Mouse (Mus musculus) myocyte (in vitro differentiated cells): ENCODE data around the gene Midn.

Experiments
- CEBPB ChIP-seq: IDR thresholded peaks from 2 replicates; pipeline ENCODE4 v1.6.1; 2011; ENCODE audit warnings: mild to moderate bottlenecking, moderate library complexity; ENCODE audit not compliant: poor library complexity, insufficient read depth, severe bottlenecking
- E2F4 ChIP-seq: IDR thresholded peaks from one replicate; pipeline ENCODE4 v1.6.1; 2011; ENCODE audit warnings: mild to moderate bottlenecking, control low read depth, moderate library complexity; ENCODE audit not compliant: insufficient read depth
- MAX ChIP-seq: IDR thresholded peaks from one replicate; pipeline ENCODE4 v1.6.1; 2011; ENCODE audit warnings: low read depth, mild to moderate bottlenecking, control low read depth
- MYOG ChIP-seq, 3 experiments: IDR thresholded peaks; one replicate each; pipeline ENCODE4 v1.6.1; 2011; ENCODE audit warnings: control low read depth in 2 of 3, low read depth in 2 of 3, mild to moderate bottlenecking in 2 of 3; ENCODE audit not compliant: insufficient read length in 2 of 3, control insufficient read depth in 1 of 3, insufficient read depth in 1 of 3
- POLR2A ChIP-seq: IDR thresholded peaks from one replicate; pipeline ENCODE4 v1.6.1; 2011; ENCODE audit warnings: low read depth, mild to moderate bottlenecking, control low read depth, moderate library complexity; ENCODE audit not compliant: insufficient read length
- REST ChIP-seq: IDR thresholded peaks from one replicate; pipeline ENCODE4 v1.6.1; 2011; ENCODE audit warnings: mild to moderate bottlenecking, control low read depth, moderate library complexity; ENCODE audit not compliant: insufficient read depth, insufficient read length
- SRF ChIP-seq: IDR thresholded peaks from one replicate; pipeline ENCODE4 v1.6.1; 2011; ENCODE audit warnings: low read depth; ENCODE audit not compliant: control insufficient read depth, insufficient read length
- TCF12 ChIP-seq: IDR thresholded peaks from one replicate; pipeline ENCODE4 v1.6.1; 2011; ENCODE audit warnings: mild to moderate bottlenecking, control low read depth; ENCODE audit not compliant: poor library complexity, insufficient read depth, severe bottlenecking
- USF1 ChIP-seq: IDR thresholded peaks from one replicate; pipeline ENCODE4 v1.6.1; 2011; ENCODE audit warnings: low read depth, mild to moderate bottlenecking, control low read depth, moderate library complexity

GRCm38 (mm10) chr10:80152071-80152872 lies 4.2 kb downstream of the Midn start:
- TF ChIP-seq E2F4 (no peak), CEBPB (no peak), POLR2A (peak; percentile 60), MYOG (IDR thresholded peaks at IDR 0.05; ENCODE audit: control insufficient read depth in 1 of 3, insufficient read depth in 1 of 3, insufficient read length in 2 of 3, low read depth in 2 of 3) (no peak), SRF (no peak), TCF12 (no peak), USF1 (no peak), MAX (no peak), REST (no peak)
